Mouse (Mus musculus): ENCODE measurements at regions not wholly inside any gene's neighbourhood (a gene's known extent, or its start where the extent isn't known, plus 50 kb on each side); places are given as distances from the start of the nearest gene placed in this dataset.

DNA sequence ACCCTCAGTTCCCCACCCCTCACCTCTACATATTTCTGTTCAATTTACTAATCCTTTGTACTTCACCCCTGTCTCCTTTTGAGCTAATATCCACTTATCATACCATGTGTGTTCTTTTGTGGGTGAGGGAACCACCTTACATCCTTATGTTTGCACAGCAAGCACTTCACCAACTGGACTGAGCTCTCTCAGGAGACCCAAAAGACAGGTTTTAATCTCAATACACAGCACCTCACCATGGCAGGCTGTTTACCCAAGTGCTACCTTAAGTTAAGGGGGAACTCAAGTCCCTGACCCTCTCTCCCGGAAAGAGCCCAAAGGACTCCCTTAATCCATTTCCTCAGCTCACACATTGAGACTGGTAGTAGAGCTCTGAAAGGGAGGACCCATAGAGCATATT, 62.3 kb upstream of the Agr3 start:
- ATAC-seq (ENCODE audit: low TSS enrichment) = no peak

DNA sequence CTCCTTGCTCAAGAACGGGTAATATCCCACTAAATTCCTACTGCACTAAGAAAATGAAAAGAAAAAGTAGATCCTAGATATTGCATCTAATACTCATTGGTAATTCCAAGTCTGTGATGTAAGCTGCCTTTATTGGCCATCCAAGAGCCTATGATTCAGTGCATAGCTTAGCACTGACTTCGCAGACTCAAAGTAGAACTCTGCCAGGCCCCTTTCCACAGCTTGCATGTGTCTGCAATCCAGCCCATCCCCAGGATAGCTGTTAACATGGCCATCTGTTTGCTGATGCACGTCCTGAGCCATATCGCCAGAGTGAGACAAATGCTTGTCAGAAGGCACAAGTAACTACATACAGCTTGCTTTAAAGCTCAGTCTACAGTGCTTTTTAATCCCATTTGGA, 72.3 kb upstream of the Agr3 start:
- peak; percentile 99 for ATAC-seq (ENCODE audit: low TSS enrichment)

DNA sequence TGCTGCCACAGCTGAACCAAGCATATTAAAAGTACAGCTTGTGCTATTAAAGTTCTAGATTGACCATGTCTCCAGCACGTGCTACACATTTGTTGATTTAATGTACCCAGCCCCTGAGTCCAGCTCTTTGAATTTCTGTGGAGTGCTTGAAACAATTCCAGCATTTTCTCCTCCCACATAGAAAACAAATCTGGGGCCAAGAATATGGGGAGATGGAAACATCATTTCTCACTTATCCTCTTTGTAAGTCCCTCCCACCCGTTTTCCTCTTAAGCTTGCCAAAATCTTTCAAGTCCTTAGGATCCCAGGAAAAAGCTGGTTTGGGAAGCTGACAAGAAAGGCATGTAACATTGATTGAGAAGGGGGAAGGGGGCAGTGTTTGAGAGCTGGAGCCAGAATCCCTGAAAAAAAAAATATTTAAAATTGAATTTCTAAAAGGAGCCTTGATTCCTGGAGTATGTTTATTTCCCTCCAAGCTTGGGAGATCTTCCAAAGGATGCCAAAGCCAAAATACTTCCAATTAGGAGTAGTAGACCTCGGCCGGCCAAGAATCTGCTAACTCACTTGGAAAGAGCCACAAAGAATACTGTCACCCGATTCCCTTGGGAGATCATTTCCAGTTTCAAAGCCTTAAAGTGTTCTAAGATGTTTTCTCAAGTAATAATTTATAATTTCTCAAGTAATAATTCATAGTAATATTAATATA, 78.4 kb upstream of the Agr3 start:
- ATAC-seq (ENCODE audit: low TSS enrichment) = peak; percentile 62

DNA sequence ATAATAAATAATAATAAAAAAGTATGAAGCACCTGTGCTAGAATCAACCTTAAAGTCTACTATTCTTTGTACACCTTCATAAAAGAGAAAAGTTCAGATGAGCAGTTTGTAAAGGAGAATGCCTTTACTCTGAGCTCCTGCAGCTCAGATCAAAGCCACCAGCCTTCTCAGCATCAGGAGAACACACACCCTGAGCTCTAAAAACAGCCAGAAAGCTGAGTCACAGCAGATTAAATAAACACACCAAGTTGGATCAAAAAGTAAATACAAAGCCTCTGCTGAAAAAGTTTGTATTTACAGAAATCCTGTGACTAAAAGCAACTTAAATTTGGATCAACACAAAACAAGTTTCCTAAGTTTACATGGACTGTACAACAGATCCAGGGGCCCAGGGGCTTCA, 88.5 kb upstream of the Agr3 start:
- ATAC-seq (ENCODE audit: low TSS enrichment) = no peak

DNA sequence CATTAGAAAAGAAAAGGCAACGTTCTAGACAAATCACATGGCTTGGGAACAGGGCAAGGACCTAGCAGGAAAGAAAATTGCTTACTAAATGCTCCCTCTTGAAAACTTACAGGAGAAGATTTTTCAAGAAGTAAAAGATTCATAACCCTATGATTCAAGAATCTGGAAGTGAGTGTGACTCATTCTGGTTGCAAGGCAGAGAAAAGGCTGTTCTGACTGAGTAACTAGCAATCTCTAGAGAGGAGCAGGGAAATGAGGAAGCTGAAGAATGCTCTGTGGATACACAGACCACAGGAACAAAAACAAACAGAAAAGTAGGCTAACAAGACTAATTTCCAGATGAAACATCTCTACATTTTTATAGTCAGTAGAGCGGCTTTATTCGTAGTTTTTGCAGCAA, 92.1 kb upstream of the Agr3 start:
- ATAC-seq (ENCODE audit: low TSS enrichment) = peak; percentile 86

DNA sequence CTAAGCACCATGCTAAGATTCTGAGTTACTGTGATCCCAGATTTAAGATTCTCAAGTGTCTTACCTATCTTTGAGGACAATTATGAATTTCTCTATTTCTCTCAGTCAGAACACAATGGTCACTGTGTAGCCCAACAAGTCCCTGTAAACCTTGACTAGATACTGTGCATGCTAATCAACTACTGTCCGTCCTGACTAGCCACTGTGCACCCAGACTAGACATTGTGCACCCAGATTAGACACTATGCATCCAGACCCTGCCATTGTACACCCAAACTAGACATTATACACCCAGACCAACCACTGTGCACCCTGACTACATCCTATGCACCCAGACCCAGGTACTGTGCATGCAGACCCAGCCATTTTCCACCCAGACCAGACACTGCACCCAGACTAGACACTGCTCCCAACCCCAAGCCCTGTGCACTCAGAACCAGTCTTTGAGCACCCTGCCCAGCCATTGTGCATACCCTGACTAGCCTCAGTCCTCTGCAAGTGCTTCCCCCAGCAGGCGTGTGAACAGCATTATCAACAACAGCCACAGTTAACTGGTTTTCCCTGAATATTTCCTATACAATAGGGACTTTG, 93.4 kb upstream of the Agr3 start:
- no peak for ATAC-seq (ENCODE audit: low TSS enrichment)

DNA sequence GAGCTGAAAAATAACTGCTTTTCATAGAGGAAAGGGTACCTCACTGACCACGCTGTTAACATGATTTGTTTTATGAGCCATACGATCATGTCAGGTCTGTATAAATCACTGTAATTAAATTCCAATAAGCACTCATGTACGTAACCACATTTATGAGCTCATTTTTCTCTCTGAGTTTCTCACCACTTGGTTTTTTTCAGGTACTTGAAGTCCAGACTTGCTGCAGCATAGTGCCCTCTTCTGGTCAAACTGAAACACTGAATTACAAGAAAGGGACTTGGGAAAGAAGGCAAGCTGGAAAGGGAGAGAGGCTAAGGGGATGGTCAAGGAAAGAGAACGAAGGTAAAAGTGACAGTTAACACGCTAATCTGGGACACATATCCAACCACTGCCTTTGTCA, 94.2 kb upstream of the Agr3 start:
- peak; percentile 88 for ATAC-seq (ENCODE audit: low TSS enrichment)

DNA sequence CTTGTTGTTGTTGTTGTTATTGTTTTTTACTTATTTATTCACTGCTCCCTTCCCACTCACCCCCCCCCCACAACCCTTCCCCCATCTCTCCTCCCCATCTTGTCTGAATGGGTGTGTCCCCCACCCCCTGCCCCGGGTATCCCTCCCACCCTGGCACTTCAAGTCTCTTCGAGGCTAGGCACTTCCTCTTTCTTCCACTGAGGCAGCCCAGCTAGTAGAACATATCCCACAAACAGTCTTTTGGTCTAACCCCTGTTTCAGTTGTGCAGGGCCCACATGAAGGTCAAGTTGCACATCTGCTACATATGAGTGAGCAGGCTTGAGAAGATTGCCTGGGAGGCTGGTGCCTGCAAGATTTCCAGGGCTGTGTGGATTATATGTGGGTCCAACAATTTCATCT, 97.6 kb upstream of the Agr3 start:
- ATAC-seq (ENCODE audit: low TSS enrichment) = no peak

DNA sequence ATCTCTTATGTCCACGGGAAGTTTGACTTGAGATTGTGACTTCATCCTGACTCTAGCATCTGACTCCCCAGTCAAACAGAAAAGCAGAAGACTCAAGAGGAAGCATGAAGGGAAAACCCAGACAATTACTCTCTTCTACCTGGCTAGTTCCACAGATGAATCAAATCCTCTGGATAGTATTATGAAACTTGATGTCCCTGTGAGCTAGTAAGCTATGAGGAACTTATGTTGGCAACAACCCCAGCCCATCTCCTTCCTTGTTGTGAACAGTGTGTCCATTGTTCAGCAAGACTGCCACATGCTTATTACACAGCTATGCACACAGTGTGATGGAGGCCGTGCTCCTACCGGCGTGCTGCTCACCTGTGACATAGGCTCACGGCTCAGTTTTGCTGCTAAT, 98.4 kb upstream of the Agr3 start:
- ATAC-seq (ENCODE audit: low TSS enrichment) = no peak

DNA sequence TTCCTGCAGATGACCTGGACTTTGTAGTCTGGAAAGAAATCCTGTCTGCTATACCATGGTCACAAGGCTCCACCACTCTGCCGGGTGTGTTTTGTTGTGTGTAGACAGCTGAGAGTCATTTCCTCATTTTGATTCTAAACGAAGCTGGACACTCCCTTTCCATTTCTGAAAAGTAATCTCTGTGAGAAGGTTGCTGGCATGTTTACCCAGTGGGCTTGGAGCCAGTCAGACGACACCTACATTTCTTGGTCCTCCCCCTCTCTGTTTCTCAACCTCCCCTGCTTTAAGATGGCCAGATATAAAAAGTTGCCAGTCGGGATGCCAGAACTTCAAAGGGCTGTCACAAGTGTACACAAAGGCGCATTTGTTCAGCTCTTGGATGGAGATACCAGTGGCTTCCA, 100.8 kb upstream of the Agr3 start:
- no peak for ATAC-seq (ENCODE audit: low TSS enrichment)

DNA sequence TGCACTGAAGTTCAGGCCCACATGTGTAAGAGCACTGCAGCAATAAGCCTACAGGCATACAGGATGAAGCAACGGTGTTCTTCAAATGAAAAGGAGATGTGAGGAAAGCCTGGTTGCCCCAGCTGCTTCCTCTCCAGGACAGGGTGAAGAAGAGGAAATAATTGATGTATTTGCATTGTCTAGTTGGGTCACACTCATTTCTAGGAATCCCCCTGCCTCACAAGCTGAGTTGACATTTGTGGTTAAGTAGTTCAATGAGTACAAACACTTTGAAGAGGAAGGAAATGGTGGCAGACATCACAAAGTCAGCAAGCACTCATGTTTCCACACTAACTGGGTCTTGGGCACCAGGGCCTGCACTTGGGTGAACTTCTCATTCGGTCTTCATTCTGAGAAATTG, 126.2 kb upstream of the Agr3 start:
- ATAC-seq (ENCODE audit: low TSS enrichment) = no peak

DNA sequence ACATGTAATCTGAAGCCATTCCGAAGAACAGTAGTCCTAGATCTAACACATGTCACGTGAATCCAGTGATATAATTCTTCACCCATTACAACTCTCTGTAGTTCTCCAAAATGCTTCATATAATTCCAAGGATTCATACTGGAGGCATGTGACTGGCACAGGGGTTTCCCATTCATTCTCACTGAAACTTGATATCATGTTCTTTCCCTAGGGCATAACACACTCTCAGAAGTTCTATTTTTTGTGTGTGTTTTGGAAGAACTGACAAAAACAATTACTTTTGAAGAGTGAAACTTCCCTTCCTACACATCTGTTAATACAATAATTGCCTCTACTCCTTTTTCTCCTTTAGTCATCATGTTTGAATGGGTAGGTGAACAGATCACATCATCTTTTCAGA, 150.0 kb upstream of the Agr3 start:
- no peak for ATAC-seq (ENCODE audit: low TSS enrichment)

DNA sequence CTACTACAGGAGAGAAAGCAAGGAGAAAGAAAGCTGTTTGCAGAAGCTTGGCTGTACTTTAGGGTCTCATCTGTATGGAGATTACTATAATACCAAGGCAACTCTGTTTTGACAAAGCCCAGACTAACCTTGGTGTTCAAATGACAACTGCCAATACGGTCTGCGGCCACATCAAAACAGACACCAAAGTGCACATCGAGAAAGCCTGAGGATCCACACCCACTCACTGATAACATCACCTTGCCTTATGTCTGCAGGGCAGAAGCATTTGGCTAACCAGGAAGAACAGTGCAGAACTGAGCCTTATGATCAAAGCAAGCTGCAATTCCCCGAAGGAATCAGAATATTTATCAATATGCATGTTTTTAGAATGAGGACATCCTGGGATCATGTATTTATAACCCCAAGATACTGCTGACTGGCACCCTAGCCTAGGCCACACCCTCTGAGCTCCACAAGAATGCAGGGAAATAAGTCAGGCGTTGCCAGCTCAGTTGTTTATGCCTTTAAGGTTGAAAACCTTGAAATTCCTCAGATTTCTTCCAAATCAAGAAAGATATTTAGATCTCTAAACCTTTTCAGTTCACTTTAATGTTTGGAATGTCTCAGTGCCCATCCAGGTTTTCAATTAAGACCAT, 154.9 kb upstream of the Agr3 start:
- ATAC-seq (ENCODE audit: low TSS enrichment) = no peak

DNA sequence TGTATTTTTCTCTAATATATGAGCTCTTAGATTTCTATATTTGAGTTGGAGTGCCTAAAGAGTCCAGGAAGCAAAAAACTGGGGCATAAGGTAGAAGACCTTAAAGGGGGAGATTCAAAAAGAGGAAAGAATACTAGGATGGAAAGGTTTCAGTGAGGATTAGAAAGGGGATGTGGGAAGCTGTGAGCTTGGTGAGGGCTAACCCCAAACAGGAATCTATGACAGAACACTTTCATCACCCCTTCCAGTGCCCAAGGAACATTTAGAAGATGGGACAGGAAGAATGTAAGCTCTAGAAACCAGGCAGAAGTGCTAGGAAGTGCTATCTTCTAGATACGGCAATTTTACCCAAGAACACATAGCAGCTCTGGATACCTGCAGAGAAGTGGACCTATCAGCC, 166.5 kb upstream of the Agr3 start:
- ATAC-seq (ENCODE audit: low TSS enrichment) = no peak

DNA sequence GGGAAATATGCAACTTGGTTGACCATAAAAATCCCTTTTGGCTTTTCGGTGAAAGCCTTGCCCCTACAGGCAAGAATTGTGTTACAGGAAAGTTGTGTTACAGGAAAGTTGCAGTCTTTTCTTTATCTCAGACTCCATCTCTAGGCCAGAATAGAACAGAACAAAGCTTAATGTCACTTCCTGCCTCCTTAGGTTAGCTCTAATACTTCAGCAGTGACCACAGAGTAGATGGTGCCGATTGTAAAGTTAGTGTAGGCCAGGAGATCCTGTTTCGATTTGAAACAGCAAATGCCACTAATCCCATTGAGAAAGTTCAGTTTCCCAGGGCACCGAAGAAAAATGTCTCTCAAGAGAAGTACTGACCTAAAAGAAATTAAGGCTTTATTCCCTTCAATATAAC, 170.3 kb upstream of the Agr3 start:
- ATAC-seq (ENCODE audit: low TSS enrichment) = no peak

DNA sequence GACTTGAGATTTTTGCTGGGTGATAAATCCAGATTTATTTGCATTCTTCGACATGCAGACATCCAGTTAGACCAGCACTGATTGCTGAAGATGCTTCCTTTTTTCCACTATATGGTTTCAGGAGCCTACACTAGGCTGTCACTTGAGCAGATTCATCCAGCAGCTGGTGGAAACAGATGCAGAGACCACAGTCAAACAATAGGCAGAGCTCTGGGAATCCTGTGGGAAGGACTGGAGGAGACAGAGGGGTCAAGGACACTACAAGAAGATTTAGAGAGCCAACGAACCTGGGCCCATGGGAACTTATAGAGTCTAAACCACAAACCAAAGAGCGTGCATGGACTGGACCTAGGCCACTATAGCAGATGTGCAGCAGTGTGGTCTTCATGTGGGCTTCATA, 177.4 kb upstream of the Agr3 start:
- ATAC-seq (ENCODE audit: low TSS enrichment) = no peak

DNA sequence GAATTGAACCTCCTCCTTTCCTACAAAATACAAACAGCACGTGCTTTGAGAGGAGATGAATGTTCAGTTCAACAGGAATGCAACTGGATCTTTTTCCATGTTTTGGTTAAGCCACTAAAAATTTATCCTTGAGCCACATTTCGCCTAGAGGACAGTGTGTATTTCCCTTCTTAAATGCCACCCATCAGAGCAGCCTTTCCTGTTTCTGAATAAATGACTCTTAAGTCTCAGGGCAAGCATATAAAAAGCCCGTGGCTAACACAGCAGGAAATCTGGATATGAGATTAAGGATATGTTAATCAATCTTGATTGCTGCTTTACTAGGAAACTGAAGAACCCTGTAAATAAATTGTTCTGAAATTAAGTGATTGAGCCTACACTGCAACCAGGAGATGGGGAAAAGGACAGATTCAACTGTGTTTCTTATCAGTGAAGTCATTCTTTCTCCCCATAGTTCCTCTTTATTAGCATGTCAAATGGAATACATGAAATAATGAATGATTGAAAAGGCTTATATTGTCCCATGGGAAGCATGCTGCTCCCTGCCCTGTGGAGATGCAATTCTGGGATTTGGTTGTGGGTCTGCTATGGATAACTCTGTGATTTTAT, 178.6 kb upstream of the Agr3 start:
- ATAC-seq (ENCODE audit: low TSS enrichment) = no peak

DNA sequence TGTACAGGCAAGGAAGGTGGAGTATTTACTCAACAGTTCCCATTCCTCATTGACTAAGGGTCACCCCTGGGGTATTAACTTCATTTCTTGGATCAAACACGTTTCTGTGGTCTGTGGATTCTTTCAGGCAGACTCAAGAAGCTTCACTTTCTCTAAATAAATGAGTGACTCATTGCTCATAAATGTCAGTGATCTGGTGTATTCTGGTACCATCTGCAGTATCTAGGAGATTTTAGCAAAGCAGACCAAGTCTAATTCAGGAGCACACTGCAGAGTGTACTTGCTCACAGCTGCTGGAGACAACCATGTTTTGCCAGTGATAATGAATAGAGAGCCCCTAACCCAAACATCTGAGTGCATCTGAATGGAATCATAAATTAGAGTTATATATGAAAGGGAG, 182.7 kb upstream of the Agr3 start:
- peak; percentile 99 for ATAC-seq (ENCODE audit: low TSS enrichment)

DNA sequence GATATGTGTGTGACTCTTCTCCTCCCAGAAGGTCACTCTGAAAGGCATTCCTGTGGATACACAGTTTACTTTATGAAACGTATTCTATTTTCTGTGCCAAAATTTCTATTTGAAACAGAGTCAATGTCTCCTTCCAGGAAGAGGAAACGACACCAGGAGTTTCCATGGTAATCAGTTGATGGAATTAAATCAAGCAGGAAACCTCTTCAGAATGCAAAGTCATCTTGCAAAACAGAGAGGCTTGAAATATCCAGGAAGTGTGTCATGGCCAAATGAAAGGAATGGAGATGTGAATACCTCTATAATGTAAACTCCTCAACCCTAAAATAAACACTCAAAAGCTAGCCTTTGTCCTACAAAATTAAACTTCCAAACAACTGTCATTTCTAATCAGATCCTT, 189.0 kb upstream of the Agr3 start:
- ATAC-seq (ENCODE audit: low TSS enrichment) = peak; percentile 86

DNA sequence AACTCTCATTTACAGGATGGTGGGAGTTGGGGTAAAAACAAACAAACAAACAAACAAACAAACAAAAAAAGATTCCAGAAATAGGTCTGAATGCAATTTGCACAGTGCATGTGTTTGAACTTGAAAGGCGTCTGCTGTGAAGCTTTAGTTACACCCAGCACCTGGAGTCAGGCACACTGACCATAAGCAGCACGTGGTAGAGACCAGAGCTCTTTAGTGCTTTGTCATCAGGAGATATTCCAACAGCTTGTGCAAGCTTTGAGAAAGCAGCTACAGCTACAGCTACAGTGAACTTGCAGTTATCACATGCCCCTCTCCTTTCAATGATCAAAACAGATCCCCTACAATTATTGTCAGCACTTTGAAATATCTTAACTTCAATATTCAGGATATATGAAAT, 190.4 kb upstream of the Agr3 start:
- ATAC-seq (ENCODE audit: low TSS enrichment) = no peak

DNA sequence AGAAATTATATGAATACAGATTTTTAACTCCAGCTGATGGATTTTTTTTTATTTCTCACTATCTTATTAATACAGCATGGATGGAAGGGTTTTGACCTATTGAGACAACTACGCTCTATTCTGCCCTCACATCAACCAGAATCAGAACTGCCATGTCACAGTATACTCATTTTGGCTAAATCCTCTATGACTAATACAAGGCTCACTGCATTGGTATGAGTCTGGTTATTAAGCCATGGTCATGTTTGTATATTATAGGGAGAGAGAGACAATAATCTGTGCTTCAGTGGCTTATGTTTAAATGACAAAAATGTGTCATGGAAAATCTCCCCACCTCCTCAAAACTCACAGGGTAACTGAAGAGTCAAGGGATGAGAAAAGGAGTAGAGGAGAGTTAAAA, 191.0 kb upstream of the Agr3 start:
- ATAC-seq (ENCODE audit: low TSS enrichment) = no peak

DNA sequence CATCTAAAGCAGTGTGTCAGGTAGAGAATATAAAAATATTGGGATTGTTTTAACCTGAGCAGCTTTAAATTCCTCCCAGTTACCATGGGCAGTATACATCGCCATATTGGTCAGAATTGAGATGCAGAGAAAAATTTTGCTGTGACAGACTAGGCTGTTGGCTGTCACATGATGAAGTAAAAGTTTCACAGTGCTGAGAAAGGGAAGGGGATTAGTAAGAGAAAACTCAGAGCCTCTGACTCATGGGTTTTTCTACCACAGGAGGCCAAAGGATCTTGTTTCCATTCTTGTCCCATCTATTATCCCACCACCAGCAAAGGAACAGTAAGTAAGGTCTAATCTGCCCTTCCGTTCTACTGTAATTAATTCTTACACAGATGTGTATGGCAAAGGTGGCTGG, 191.8 kb upstream of the Agr3 start:
- ATAC-seq (ENCODE audit: low TSS enrichment) = no peak

DNA sequence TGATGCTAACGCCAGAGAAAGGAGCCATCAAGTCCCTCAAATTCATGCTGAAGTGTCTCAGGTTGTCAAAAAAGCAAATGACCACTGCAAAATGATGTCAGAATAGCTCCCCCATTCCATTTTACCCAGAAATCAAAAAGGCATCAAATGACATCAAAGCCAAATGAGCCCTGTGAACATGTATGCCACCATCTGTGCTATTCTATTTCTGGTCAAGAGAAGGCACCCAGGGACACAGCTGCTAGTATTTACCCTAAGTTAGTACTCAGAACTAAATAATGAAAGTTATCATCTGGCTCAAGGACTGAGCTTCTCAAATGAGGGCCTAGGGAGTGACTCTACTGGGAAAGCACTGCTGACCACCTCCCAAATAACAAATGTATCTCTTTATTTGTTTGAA, 191.1 kb upstream of the Ahr start:
- peak; percentile 85 for ATAC-seq (ENCODE audit: low TSS enrichment)
